Mouse (Mus musculus): ENCODE data around the gene Vmn1r71. TPM values are rescaled to one million over a fixed set of nuclear protein-coding genes. Genes with fewer than 3 reads are reported as not detected.
"Not testable (repeated sequence)": the region's sequence is repeated elsewhere in the genome, so short reads cannot be mapped to it uniquely, and the experiment has no call there.

Vmn1r71 gene
- not detected in 2 replicates for polyA plus RNA-seq (2015; fragmentation: Nextera tagmentation; extraction: Ambion mirVana)

- Histone ChIP-seq H3K27me3 (replicated peaks) (no peaks in the 10 kb centered on the region), H3K27ac (no peak within 1 kb of the TSS), H3K4me1 (no peaks in the 10 kb centered on the region), H3K4me2 (no peak within 1 kb of the TSS), H3K9ac (no peak within 1 kb of the TSS), H3K4me3 (no peak within 1 kb of the TSS), H3K36me3 (replicated peaks) (no peaks in the 10 kb centered on the region), H3K9me3 (peaks cover 27% of the 10 kb centered on the region; the same call in 1 of the 2 replicates)
- no peak for ATAC-seq (replicated peaks)
These were observed at the start of gene Vmn1r71 for GRCm38 (mm10) chr7:10754264-10754663. TSS of gene Vmn1r71 (minus strand) at chr7:10754364.

GRCm38 (mm10) chr7:10757551-10757950, 3.4 kb upstream of the Vmn1r71 start:
- not testable (repeated sequence) for H3K27me3 ChIP-seq (replicated peaks); H3K4me3 ChIP-seq; H3K36me3 ChIP-seq (replicated peaks); ATAC-seq (replicated peaks); H3K27ac ChIP-seq; H3K9ac ChIP-seq; H3K4me1 ChIP-seq; H3K4me2 ChIP-seq
- H3K9me3 ChIP-seq: peaks cover 29% of the 10 kb centered on the region; the same call in 1 of the 2 replicates

Other genes with a start within 250 kb of the Vmn1r71 start
- not detected in 2 replicates for gene Vmn1r68, start 195.9 kb downstream of the Vmn1r71 start, polyA plus RNA-seq (2015; fragmentation: Nextera tagmentation; extraction: Ambion mirVana)
- gene Vmn1r69, start 140.7 kb downstream of the Vmn1r71 start, polyA plus RNA-seq (2015; fragmentation: Nextera tagmentation; extraction: Ambion mirVana): not detected in 2 replicates
- not detected in 2 replicates for gene Vmn1r70, start 122.8 kb downstream of the Vmn1r71 start, polyA plus RNA-seq (2015; fragmentation: Nextera tagmentation; extraction: Ambion mirVana)
- not detected in 2 replicates for gene Nlrp4b, start 66.6 kb downstream of the Vmn1r71 start, polyA plus RNA-seq (2015; fragmentation: Nextera tagmentation; extraction: Ambion mirVana)
- gene Zscan4b, start 150.7 kb upstream of the Vmn1r71 start, polyA plus RNA-seq (2015; fragmentation: Nextera tagmentation; extraction: Ambion mirVana): not detected in 2 replicates